Mouse (Mus musculus): ENCODE data around the gene Ppp4c.

DNA sequence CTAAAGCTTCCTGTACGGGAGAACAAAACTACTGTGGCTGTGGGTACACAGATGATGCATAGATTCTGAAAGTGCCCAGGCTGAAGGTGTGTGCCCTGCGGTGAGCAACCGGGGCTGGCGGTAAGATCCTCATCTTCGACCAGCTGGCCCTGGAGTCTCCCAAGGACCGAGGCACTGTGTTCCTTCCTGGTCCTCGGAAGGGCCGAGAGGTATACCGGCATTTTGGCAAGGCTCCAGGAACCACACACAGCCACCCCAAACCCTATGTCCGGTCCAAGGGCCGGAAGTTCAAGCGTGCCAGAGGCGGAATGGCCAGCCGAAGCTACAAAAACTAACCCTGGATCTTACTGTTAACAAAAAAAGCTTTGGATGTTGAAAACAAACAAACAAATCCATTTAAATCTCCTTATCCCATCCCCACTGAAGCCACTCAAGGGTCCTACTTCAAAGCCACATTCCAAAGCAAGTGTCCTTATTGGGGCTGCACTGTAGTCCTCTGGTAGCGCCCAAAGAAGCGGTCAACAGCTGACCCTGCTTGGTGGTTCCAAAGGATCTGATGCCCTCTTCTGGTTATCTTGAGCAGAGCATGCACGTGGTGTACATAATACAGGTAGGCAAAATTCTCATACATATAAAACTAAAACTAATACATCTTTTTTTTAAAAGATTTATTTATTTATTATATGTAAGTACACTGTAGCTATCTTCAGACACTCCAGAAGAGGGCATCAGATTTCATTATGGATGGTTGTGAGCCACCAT is 42.5 kb downstream of the Ppp4c start:
- TF ChIP-seq POLR2A (IDR thresholded peaks at IDR 0.05; ENCODE audit: insufficient read depth, low read depth, low read length), result no peak
- TF ChIP-seq CTCF (IDR thresholded peaks at IDR 0.05; ENCODE audit: insufficient read depth, low read depth, low read length), result no peak

All from olfactory bulb, adult 2 months (tissue).